Mouse (Mus musculus) liver, adult 10 weeks (tissue): ENCODE measurements around the gene Mgat2. TPM values are rescaled to one million over a fixed set of nuclear protein-coding genes. Genes with fewer than 3 reads are reported as not detected.

Source experiments
- polyA plus RNA-seq: library from polyadenylated mRNA; stranded (reverse); fragments of 350-450 nt; fragmentation: Illumina TruSeq; extraction: RNeasy Lipid Tissue Mini Kit (QIAGEN cat#74804); gene quantifications from one replicate; pipeline ENCODE4 v1.2.3, GENCODE M21; 2014; ENCODE audit warnings: low read depth, low replicate concordance

Mgat2 gene
- polyA plus RNA-seq, result 53.9 TPM

GRCm38 (mm10) chr12:69183583-69184308 lies at the start of gene Mgat2, which contains the start of gene Rpl36al:
Gene Mgat2, plus strand, starts transcription at chr12:69184157.
Gene Rpl36al, minus strand, starts transcription at chr12:69184083.

GRCm38 (mm10) chr12:69158765-69159577 lies 25.0 kb upstream of the Mgat2 start, which contains the start of gene Rps29:
Gene Rps29, minus strand, starts transcription at chr12:69159186.

GRCm38 (mm10) chr12:69168461-69169106 lies 15.4 kb upstream of the Mgat2 start, which contains the start of gene Lrr1:
Gene Lrr1, plus strand, starts transcription at chr12:69168814.

GRCm38 (mm10) chr12:69196444-69197377 lies 12.8 kb downstream of the Mgat2 start, which contains the start of gene Gm49383:
Gene Gm49383, minus strand, starts transcription at chr12:69197104.

GRCm38 (mm10) chr12:69198164-69198535 lies 14.2 kb downstream of the Mgat2 start, which contains the start of gene Dnaaf2:
Gene Dnaaf2, minus strand, starts transcription at chr12:69198429.

GRCm38 (mm10) chr12:69204052-69204833 lies 20.3 kb downstream of the Mgat2 start, which contains the start of gene Gm49384:
Gene Gm49384, minus strand, starts transcription at chr12:69204267.

GRCm38 (mm10) chr12:69227776-69228466 lies 44.0 kb downstream of the Mgat2 start, which contains the start of gene Pole2:
Gene Pole2, minus strand, starts transcription at chr12:69228195.

Other genes with a start within 250 kb of the Mgat2 start
- 27.2 TPM for gene Rps29, start 25.0 kb upstream of the Mgat2 start, polyA plus RNA-seq
- gene Lrr1, start 15.3 kb upstream of the Mgat2 start, polyA plus RNA-seq, result not detected
- gene Rpl36al, start 74 bp upstream of the Mgat2 start, polyA plus RNA-seq, result 179 TPM
- 1.7 TPM for gene Gm49383, start 12.9 kb downstream of the Mgat2 start, polyA plus RNA-seq
- 0.77 TPM for gene Dnaaf2, start 14.3 kb downstream of the Mgat2 start, polyA plus RNA-seq
- 3.3 TPM for gene Gm49384, start 20.1 kb downstream of the Mgat2 start, polyA plus RNA-seq
- gene Pole2, start 44.0 kb downstream of the Mgat2 start, polyA plus RNA-seq, result 0.85 TPM
- 0.61 TPM for gene Klhdc1, start 57.0 kb downstream of the Mgat2 start, polyA plus RNA-seq
- 48.6 TPM for gene Klhdc2, start 112.5 kb downstream of the Mgat2 start, polyA plus RNA-seq
- 32.8 TPM for gene Nemf, start 173.0 kb downstream of the Mgat2 start, polyA plus RNA-seq
- gene Arf6, start 188.0 kb downstream of the Mgat2 start, polyA plus RNA-seq, result 23.5 TPM
- gene Gm9887, start 188.3 kb downstream of the Mgat2 start, polyA plus RNA-seq, result not detected